Mouse (Mus musculus): ENCODE data around the gene Ubxn1. TPM values are rescaled to one million over a fixed set of nuclear protein-coding genes. Genes with fewer than 3 reads are reported as not detected.
A peak's percentile ranks its signal among the peaks of the same experiment; 100 is the strongest.
"Not testable (repeated sequence)": the region's sequence is repeated elsewhere in the genome, so short reads cannot be mapped to it uniquely, and the experiment has no call there.

Gene Ubxn1
- polyA plus RNA-seq, 2 experiments = 61.2 to 87.3 TPM

- WGBS (ENCODE audit: insufficient replicate concordance) = 27% methylated on average over 4 of the region's 4 CpGs
- H3K4me1 ChIP-seq (replicated peaks; ENCODE audit: control insufficient read depth in 2 of 2, insufficient read depth in 2 of 2, low read length in 1 of 2) = no peaks in the 10 kb centered on the region
- no peak overlapping the region for H3K27ac ChIP-seq
- H3K36me3 ChIP-seq (replicated peaks; ENCODE audit: control insufficient read depth, insufficient read depth, low read depth) = no peaks in the 10 kb centered on the region
- DNase-seq (ENCODE audit: low read depth in 3 of 3, low spot score in 3 of 3) (no peak), ATAC-seq (ENCODE audit: insufficient read depth) (no peak)
- H3K9me3 ChIP-seq (ENCODE audit: control insufficient read depth, low read length) = no peaks in the 10 kb centered on the region
- TF ChIP-seq CTCF (IDR thresholded peaks at IDR 0.05; ENCODE audit: low read depth) (peak; percentile 78), EP300 (IDR thresholded peaks at IDR 0.05; ENCODE audit: low read depth) (no peak)
- H3K9ac ChIP-seq (replicated peaks) = no peak overlapping the region
- no peak overlapping the region for H3K4me2 ChIP-seq (ENCODE audit: low read depth)
- H3K4me3 ChIP-seq (ENCODE audit: insufficient read depth in 1 of 2, low read depth in 2 of 2, low read length in 2 of 2) = no peak overlapping the region
- no peaks in the 10 kb centered on the region for H3K27me3 ChIP-seq (ENCODE audit: control insufficient read depth, insufficient read depth, low read length)
Measured at GRCm38 (mm10) chr19:8857689-8858088, 13.6 kb upstream of the Ubxn1 start.

GRCm38 (mm10) chr19:8859018-8859417 is 12.3 kb upstream of the Ubxn1 start:
- Histone ChIP-seq H3K27ac (no peak overlapping the region), H3K27me3 (ENCODE audit: control insufficient read depth, insufficient read depth, low read length) (no peaks in the 10 kb centered on the region), H3K4me1 (replicated peaks; ENCODE audit: control insufficient read depth in 2 of 2, insufficient read depth in 2 of 2, low read length in 1 of 2) (no peaks in the 10 kb centered on the region), H3K36me3 (replicated peaks; ENCODE audit: control insufficient read depth, insufficient read depth, low read depth) (no peaks in the 10 kb centered on the region), H3K9me3 (ENCODE audit: control insufficient read depth, low read length) (no peaks in the 10 kb centered on the region), H3K4me3 (ENCODE audit: insufficient read depth in 1 of 2, low read depth in 2 of 2, low read length in 2 of 2) (no peak overlapping the region), H3K9ac (replicated peaks) (no peak overlapping the region), H3K4me2 (ENCODE audit: low read depth) (no peak overlapping the region)
- TF ChIP-seq CTCF (IDR thresholded peaks at IDR 0.05; ENCODE audit: low read depth) (peak; percentile 70), EP300 (IDR thresholded peaks at IDR 0.05; ENCODE audit: low read depth) (no peak)
- 28% methylated on average over 1 of the region's 1 CpGs for WGBS (ENCODE audit: insufficient replicate concordance)
- no peak for ATAC-seq (ENCODE audit: insufficient read depth)
- DNase-seq (ENCODE audit: low read depth in 3 of 3, low spot score in 3 of 3) = no peak

GRCm38 (mm10) chr19:8864265-8864664 is 7.0 kb upstream of the Ubxn1 start:
- Histone ChIP-seq H3K27ac (no peak overlapping the region), H3K27me3 (ENCODE audit: control insufficient read depth, insufficient read depth, low read length) (no peaks in the 10 kb centered on the region), H3K9me3 (ENCODE audit: control insufficient read depth, low read length) (no peaks in the 10 kb centered on the region), H3K4me3 (ENCODE audit: insufficient read depth in 1 of 2, low read depth in 2 of 2, low read length in 2 of 2) (no peak overlapping the region), H3K36me3 (replicated peaks; ENCODE audit: control insufficient read depth, insufficient read depth, low read depth) (no peaks in the 10 kb centered on the region), H3K9ac (replicated peaks) (no peak overlapping the region), H3K4me2 (ENCODE audit: low read depth) (no peak overlapping the region), H3K4me1 (replicated peaks; ENCODE audit: control insufficient read depth in 2 of 2, insufficient read depth in 2 of 2, low read length in 1 of 2) (no peaks in the 10 kb centered on the region)
- 76% methylated on average over 6 of the region's 6 CpGs for WGBS (ENCODE audit: insufficient replicate concordance)
- TF ChIP-seq EP300 (IDR thresholded peaks at IDR 0.05; ENCODE audit: low read depth) (no peak), CTCF (IDR thresholded peaks at IDR 0.05; ENCODE audit: low read depth) (no peak)
- ATAC-seq (ENCODE audit: insufficient read depth) (no peak), DNase-seq (ENCODE audit: low read depth in 3 of 3, low spot score in 3 of 3) (no peak)

- WGBS (ENCODE audit: insufficient replicate concordance) = 48% methylated on average over 3 of the region's 3 CpGs
- not testable (repeated sequence) for H3K9me3 ChIP-seq (ENCODE audit: control insufficient read depth, low read length); ATAC-seq (ENCODE audit: insufficient read depth); H3K27me3 ChIP-seq (ENCODE audit: control insufficient read depth, insufficient read depth, low read length); DNase-seq (ENCODE audit: low read depth in 3 of 3, low spot score in 3 of 3)
- H3K9ac ChIP-seq (replicated peaks) = peak overlapping the region; percentile 98
- peak overlapping the region; percentile 70 for H3K4me2 ChIP-seq (ENCODE audit: low read depth)
- H3K4me1 ChIP-seq (replicated peaks; ENCODE audit: control insufficient read depth in 2 of 2, insufficient read depth in 2 of 2, low read length in 1 of 2) = peaks cover 9 to 10% of the 10 kb centered on the region in 2 experiments
- H3K36me3 ChIP-seq (replicated peaks; ENCODE audit: control insufficient read depth, insufficient read depth, low read depth) = peaks cover 20% of the 10 kb centered on the region
- H3K27ac ChIP-seq = peak overlapping the region; percentile 75
- peak overlapping the region in 1 of 2 experiments; percentile 97; a peak in 2 of 4 replicates for H3K4me3 ChIP-seq (ENCODE audit: insufficient read depth in 1 of 2, low read depth in 2 of 2, low read length in 2 of 2)
Measured at GRCm38 (mm10) chr19:8870381-8870780, 915 bp upstream of the Ubxn1 start.

GRCm38 (mm10) chr19:8870838-8871237 is 458 bp upstream of the Ubxn1 start:
- WGBS (ENCODE audit: insufficient replicate concordance) = 24% methylated on average over 9 of the region's 9 CpGs
- peaks cover 23% of the 10 kb centered on the region for H3K36me3 ChIP-seq (replicated peaks; ENCODE audit: control insufficient read depth, insufficient read depth, low read depth)
- H3K4me3 ChIP-seq (ENCODE audit: insufficient read depth in 1 of 2, low read depth in 2 of 2, low read length in 2 of 2) = peak overlapping the region; percentile 81 to 97
- H3K4me1 ChIP-seq (replicated peaks; ENCODE audit: control insufficient read depth in 2 of 2, insufficient read depth in 2 of 2, low read length in 1 of 2) = peaks cover 9 to 10% of the 10 kb centered on the region in 2 experiments
- TF ChIP-seq EP300 (IDR thresholded peaks at IDR 0.05; ENCODE audit: low read depth) (no peak), CTCF (IDR thresholded peaks at IDR 0.05; ENCODE audit: low read depth) (no peak)
- DNase-seq (ENCODE audit: low read depth in 3 of 3, low spot score in 3 of 3) (no peak), ATAC-seq (ENCODE audit: insufficient read depth) (peak; percentile 19)
- no peaks in the 10 kb centered on the region for H3K9me3 ChIP-seq (ENCODE audit: control insufficient read depth, low read length)
- no peaks in the 10 kb centered on the region for H3K27me3 ChIP-seq (ENCODE audit: control insufficient read depth, insufficient read depth, low read length)
- peak overlapping the region; percentile 98 for H3K9ac ChIP-seq (replicated peaks)
- peak overlapping the region; percentile 70 for H3K4me2 ChIP-seq (ENCODE audit: low read depth)
- peak overlapping the region; percentile 75 for H3K27ac ChIP-seq

All from liver, embryonic 14.5 days (tissue).